Mouse (Mus musculus): ENCODE measurements around the gene Prkca.

DNA sequence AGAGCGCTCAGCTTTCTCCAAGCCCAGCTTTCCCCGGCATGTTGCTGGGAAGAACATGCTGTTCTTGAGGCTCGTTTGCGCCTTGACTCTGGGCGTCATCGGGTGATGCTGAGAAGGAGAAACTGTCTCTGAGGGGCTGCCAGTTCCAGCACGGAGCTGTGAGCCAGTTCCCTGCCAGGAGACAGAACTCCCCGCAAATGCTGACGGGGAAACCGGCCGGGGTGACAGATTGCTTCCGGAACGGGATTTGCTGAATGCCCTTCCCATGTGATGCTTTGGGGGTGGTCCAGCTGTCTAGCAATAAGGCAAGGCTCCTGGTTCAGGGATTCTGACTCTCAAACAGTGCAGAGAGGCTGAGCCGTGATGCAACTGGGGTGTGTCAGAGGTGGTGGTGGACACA is 320.5 kb downstream of the Prkca start:
- TF ChIP-seq CTCF (IDR thresholded peaks at IDR 0.05; ENCODE audit: low read depth) = no peak
- TF ChIP-seq EP300 (IDR thresholded peaks at IDR 0.05; ENCODE audit: low read depth) = no peak
